7 mouse cellular contexts compared by ENCODE assay signal in the genomic region with DNA sequence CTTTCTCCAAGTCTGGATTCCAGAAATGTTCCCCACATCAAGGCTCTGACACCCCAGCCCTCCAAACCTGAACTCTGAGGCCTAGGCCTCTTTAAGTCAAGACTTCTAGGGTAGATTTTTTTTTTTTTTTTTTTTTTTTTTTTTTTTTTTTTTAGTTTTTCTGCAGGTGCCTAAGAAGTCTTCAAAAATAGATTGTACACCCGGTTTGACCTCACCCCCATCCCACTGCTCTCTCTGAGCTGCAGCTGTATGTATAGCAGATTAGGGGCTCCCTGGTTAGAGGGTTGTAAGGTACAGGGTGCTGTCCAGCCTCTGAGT. TPM values are rescaled to one million over a fixed set of nuclear protein-coding genes. Genes with fewer than 3 reads are reported as not detected.
A peak's percentile ranks its signal among the peaks of the same experiment; 100 is the strongest.
DNase-seq lines count a peak whose midpoint lies in the region; ATAC-seq and TF ChIP-seq lines count a peak whose summit lies in the region.
"Not testable (repeated sequence)": the region's sequence is repeated elsewhere in the genome, so short reads cannot be mapped to it uniquely, and the experiment has no call there.

No protein-coding gene starts in this region.

- DNase-seq in intestine, embryonic 14.5 days (ENCODE audit: low spot score): not testable (repeated sequence)

- H3K9ac ChIP-seq in forebrain, embryonic 12.5 days; intestine, embryonic 14.5 days (ENCODE audit: low read length); lung, embryonic 15.5 days; neural tube, embryonic 12.5 days: not testable (repeated sequence)
- peak overlapping the region; percentile 71; the same call in 1 of the 2 replicates for H3K9ac ChIP-seq in heart, embryonic 14.5 days (ENCODE audit: low read length)
- peak overlapping the region; percentile 48; the same call in 1 of the 2 replicates for H3K9ac ChIP-seq in limb, embryonic 13.5 days

- peak overlapping the region; percentile 93 for H3K27ac ChIP-seq in bone marrow macrophage, adult 2 months (ENCODE audit: insufficient read depth, low read depth, low read length)
- peak overlapping the region; percentile 77 for H3K27ac ChIP-seq in forebrain, embryonic 12.5 days
- peak overlapping the region; percentile 83 to 90 for H3K27ac ChIP-seq in heart, embryonic 14.5 days (replicated peaks in 1 of 2; ENCODE audit: control insufficient read depth in 1 of 2, insufficient read depth in 1 of 2, low read depth in 2 of 2, low read length in 2 of 2)
- H3K27ac ChIP-seq in intestine, embryonic 14.5 days (ENCODE audit: low read depth): peak overlapping the region; percentile 95
- peak overlapping the region; percentile 97 for H3K27ac ChIP-seq in limb, embryonic 13.5 days
- H3K27ac ChIP-seq in lung, embryonic 15.5 days: peak overlapping the region; percentile 97
- not testable (repeated sequence) for H3K27ac ChIP-seq in neural tube, embryonic 12.5 days

- TF ChIP-seq POLR2A in bone marrow macrophage, adult 2 months (IDR thresholded peaks at IDR 0.05; ENCODE audit: borderline replicate concordance, low read depth, low read length): not testable (repeated sequence)

- H3K4me2 ChIP-seq in forebrain, embryonic 12.5 days: peak overlapping the region; percentile 62; the same call in 1 of the 2 replicates
- peak overlapping the region; percentile 77 for H3K4me2 ChIP-seq in heart, embryonic 14.5 days (ENCODE audit: low read length)
- peak overlapping the region; percentile 58 for H3K4me2 ChIP-seq in intestine, embryonic 14.5 days (ENCODE audit: low read length)
- peak overlapping the region; percentile 63 for H3K4me2 ChIP-seq in limb, embryonic 13.5 days (replicated peaks)
- H3K4me2 ChIP-seq in lung, embryonic 15.5 days: peak overlapping the region; percentile 67
- H3K4me2 ChIP-seq in neural tube, embryonic 12.5 days (replicated peaks): peak overlapping the region; percentile 55; the same call in 1 of the 2 replicates

- 20% methylated on average over 1 of the region's 1 CpGs for WGBS in forebrain, embryonic 12.5 days
- 13% methylated on average over 1 of the region's 1 CpGs for WGBS in heart, embryonic 14.5 days
- 5% methylated on average over 1 of the region's 1 CpGs for WGBS in intestine, embryonic 14.5 days
- 4% methylated on average over 1 of the region's 1 CpGs for WGBS in limb, embryonic 13.5 days
- WGBS in lung, embryonic 15.5 days: 0% methylated on average over 1 of the region's 1 CpGs
- 30% methylated on average over 1 of the region's 1 CpGs for WGBS in neural tube, embryonic 12.5 days

- H3K9me3 ChIP-seq in forebrain, embryonic 12.5 days; heart, embryonic 14.5 days (ENCODE audit: control insufficient read depth, low read length); intestine, embryonic 14.5 days (ENCODE audit: control insufficient read depth, low read length); limb, embryonic 13.5 days; lung, embryonic 15.5 days; neural tube, embryonic 12.5 days: not testable (repeated sequence)

- TF ChIP-seq CTCF in bone marrow macrophage, adult 2 months (IDR thresholded peaks at IDR 0.05; ENCODE audit: low read depth, low read length): not testable (repeated sequence)

- not testable (repeated sequence) for H3K36me3 ChIP-seq in forebrain, embryonic 12.5 days (replicated peaks); lung, embryonic 15.5 days; neural tube, embryonic 12.5 days
- peaks cover 22% of the 10 kb centered on the region for H3K36me3 ChIP-seq in heart, embryonic 14.5 days (ENCODE audit: control insufficient read depth, insufficient read depth, low read length)
- peaks cover 20% of the 10 kb centered on the region for H3K36me3 ChIP-seq in intestine, embryonic 14.5 days (ENCODE audit: control insufficient read depth, insufficient read depth, low read length)
- peaks cover 26% of the 10 kb centered on the region for H3K36me3 ChIP-seq in limb, embryonic 13.5 days

- H3K4me1 ChIP-seq in bone marrow macrophage, adult 2 months (ENCODE audit: control insufficient read depth, insufficient read depth, low read length): peaks cover 37% of the 10 kb centered on the region
- H3K4me1 ChIP-seq in forebrain, embryonic 12.5 days: peaks cover 46% of the 10 kb centered on the region
- peaks cover 34 to 50% of the 10 kb centered on the region in 2 experiments for H3K4me1 ChIP-seq in heart, embryonic 14.5 days (ENCODE audit: control insufficient read depth in 2 of 2, insufficient read depth in 2 of 2, low read length in 2 of 2)
- H3K4me1 ChIP-seq in intestine, embryonic 14.5 days (replicated peaks; ENCODE audit: control insufficient read depth, insufficient read depth, low read length): peaks cover 42% of the 10 kb centered on the region
- H3K4me1 ChIP-seq in limb, embryonic 13.5 days: peaks cover 70% of the 10 kb centered on the region
- H3K4me1 ChIP-seq in lung, embryonic 15.5 days: peaks cover 63% of the 10 kb centered on the region
- peaks cover 30% of the 10 kb centered on the region for H3K4me1 ChIP-seq in neural tube, embryonic 12.5 days

- H3K4me3 ChIP-seq in bone marrow macrophage, adult 2 months (ENCODE audit: insufficient read depth, low read length): peak overlapping the region; percentile 27
- not testable (repeated sequence) for H3K4me3 ChIP-seq in forebrain, embryonic 12.5 days (replicated peaks); neural tube, embryonic 12.5 days
- peak overlapping the region; percentile 46 to 47; a peak in 3 of 4 replicates for H3K4me3 ChIP-seq in heart, embryonic 14.5 days (ENCODE audit: control insufficient read depth in 1 of 2, insufficient read depth in 1 of 2, low read depth in 1 of 2, low read length in 2 of 2)
- H3K4me3 ChIP-seq in intestine, embryonic 14.5 days (ENCODE audit: low read depth, low read length): 0 out of 2 replicates have a peak overlapping the region, but pooled peaks have one; percentile 27
- H3K4me3 ChIP-seq in limb, embryonic 13.5 days: peak overlapping the region; percentile 29
- H3K4me3 ChIP-seq in lung, embryonic 15.5 days: peak overlapping the region; percentile 40; the same call in 1 of the 2 replicates

- peaks cover 21% of the 10 kb centered on the region for H3K27me3 ChIP-seq in forebrain, embryonic 12.5 days
- H3K27me3 ChIP-seq in heart, embryonic 14.5 days (ENCODE audit: control insufficient read depth, insufficient read depth, low read length); intestine, embryonic 14.5 days (replicated peaks; ENCODE audit: control insufficient read depth, insufficient read depth, low read length); limb, embryonic 13.5 days; lung, embryonic 15.5 days: not testable (repeated sequence)
- peaks cover 19% of the 10 kb centered on the region for H3K27me3 ChIP-seq in neural tube, embryonic 12.5 days (replicated peaks)

- ATAC-seq in forebrain, embryonic 12.5 days (ENCODE audit: low FRiP score); heart, embryonic 14.5 days (ENCODE audit: insufficient number of reproducible peaks, insufficient read depth, low FRiP score, low read depth); intestine, embryonic 14.5 days (replicated peaks; ENCODE audit: low FRiP score, low TSS enrichment, low read depth); limb, embryonic 13.5 days (ENCODE audit: low FRiP score, low read depth); lung, embryonic 15.5 days (ENCODE audit: borderline replicate concordance, extremely low read depth, low FRiP score, low TSS enrichment); neural tube, embryonic 12.5 days (ENCODE audit: low FRiP score, low read depth): not testable (repeated sequence)

RNA-seq across cellular contexts. Expression of gene Sf3a3, which starts 6.4 kb away (rescaled TPM):
- 44.4 and 47.6 TPM in 2 replicates for polyA plus RNA-seq in bone marrow macrophage, adult 2 months (2012; ENCODE audit: insufficient read depth, insufficient read length, missing spikeins)
- 203 and 204 TPM in 2 replicates for polyA plus RNA-seq in forebrain, embryonic 12.5 days (2016; fragmentation: Nextera tagmentation; extraction: Ambion mirVana)
- 73.4 and 73.5 TPM in 2 replicates for polyA plus RNA-seq in heart, embryonic 14.5 days (2014; fragmentation: Nextera tagmentation; extraction: Ambion mirVana)
- 142 and 164 TPM in 2 replicates for polyA plus RNA-seq in intestine, embryonic 14.5 days (2014; fragmentation: Nextera tagmentation; extraction: Ambion mirVana)
- polyA plus RNA-seq in limb, embryonic 13.5 days (2015; fragmentation: Nextera tagmentation; extraction: Ambion mirVana): 180 and 188 TPM in 2 replicates
- polyA plus RNA-seq in lung, embryonic 15.5 days (2015; fragmentation: Nextera tagmentation; extraction: Ambion mirVana): 148 and 151 TPM in 2 replicates
- polyA plus RNA-seq in neural tube, embryonic 12.5 days (2016; fragmentation: Nextera tagmentation; extraction: Ambion mirVana): 157 and 162 TPM in 2 replicates

RNA-seq across cellular contexts. Expression of gene Fhl3, which starts 7.7 kb away (rescaled TPM):
- polyA plus RNA-seq in bone marrow macrophage, adult 2 months (2012; ENCODE audit: insufficient read depth, insufficient read length, missing spikeins): 149 and 167 TPM in 2 replicates
- polyA plus RNA-seq in forebrain, embryonic 12.5 days (2016; fragmentation: Nextera tagmentation; extraction: Ambion mirVana): 2.2 TPM in 2 replicates
- 6.8 and 7.0 TPM in 2 replicates for polyA plus RNA-seq in heart, embryonic 14.5 days (2014; fragmentation: Nextera tagmentation; extraction: Ambion mirVana)
- 12.9 and 13.6 TPM in 2 replicates for polyA plus RNA-seq in intestine, embryonic 14.5 days (2014; fragmentation: Nextera tagmentation; extraction: Ambion mirVana)
- 19.9 and 23.8 TPM in 2 replicates for polyA plus RNA-seq in limb, embryonic 13.5 days (2015; fragmentation: Nextera tagmentation; extraction: Ambion mirVana)
- 5.3 and 9.3 TPM in 2 replicates for polyA plus RNA-seq in lung, embryonic 15.5 days (2015; fragmentation: Nextera tagmentation; extraction: Ambion mirVana)
- polyA plus RNA-seq in neural tube, embryonic 12.5 days (2016; fragmentation: Nextera tagmentation; extraction: Ambion mirVana): 1.6 and 3.6 TPM in 2 replicates

RNA-seq across cellular contexts. Expression of gene Utp11, which starts 14.8 kb away (rescaled TPM):
- 45.8 and 49.4 TPM in 2 replicates for polyA plus RNA-seq in bone marrow macrophage, adult 2 months (2012; ENCODE audit: insufficient read depth, insufficient read length, missing spikeins)
- 63.8 and 64.0 TPM in 2 replicates for polyA plus RNA-seq in forebrain, embryonic 12.5 days (2016; fragmentation: Nextera tagmentation; extraction: Ambion mirVana)
- 38.8 and 42.5 TPM in 2 replicates for polyA plus RNA-seq in heart, embryonic 14.5 days (2014; fragmentation: Nextera tagmentation; extraction: Ambion mirVana)
- polyA plus RNA-seq in intestine, embryonic 14.5 days (2014; fragmentation: Nextera tagmentation; extraction: Ambion mirVana): 57.6 and 65.6 TPM in 2 replicates
- polyA plus RNA-seq in limb, embryonic 13.5 days (2015; fragmentation: Nextera tagmentation; extraction: Ambion mirVana): 84.4 and 87.9 TPM in 2 replicates
- polyA plus RNA-seq in lung, embryonic 15.5 days (2015; fragmentation: Nextera tagmentation; extraction: Ambion mirVana): 57.7 and 60.8 TPM in 2 replicates
- polyA plus RNA-seq in neural tube, embryonic 12.5 days (2016; fragmentation: Nextera tagmentation; extraction: Ambion mirVana): 58.5 and 60.4 TPM in 2 replicates

RNA-seq across cellular contexts. Expression of gene Inpp5b, which starts 33.5 kb away (rescaled TPM):
- 29.4 and 33.8 TPM in 2 replicates for polyA plus RNA-seq in bone marrow macrophage, adult 2 months (2012; ENCODE audit: insufficient read depth, insufficient read length, missing spikeins)
- 23.8 and 31.9 TPM in 2 replicates for polyA plus RNA-seq in forebrain, embryonic 12.5 days (2016; fragmentation: Nextera tagmentation; extraction: Ambion mirVana)
- 17.3 and 18.6 TPM in 2 replicates for polyA plus RNA-seq in heart, embryonic 14.5 days (2014; fragmentation: Nextera tagmentation; extraction: Ambion mirVana)
- 29.4 and 31.2 TPM in 2 replicates for polyA plus RNA-seq in intestine, embryonic 14.5 days (2014; fragmentation: Nextera tagmentation; extraction: Ambion mirVana)
- 24.6 and 25.2 TPM in 2 replicates for polyA plus RNA-seq in limb, embryonic 13.5 days (2015; fragmentation: Nextera tagmentation; extraction: Ambion mirVana)
- 28.2 and 35.5 TPM in 2 replicates for polyA plus RNA-seq in lung, embryonic 15.5 days (2015; fragmentation: Nextera tagmentation; extraction: Ambion mirVana)
- polyA plus RNA-seq in neural tube, embryonic 12.5 days (2016; fragmentation: Nextera tagmentation; extraction: Ambion mirVana): 26.2 and 29.7 TPM in 2 replicates

RNA-seq across cellular contexts. Expression of gene Pou3f1, which starts 51.6 kb away (rescaled TPM):
- not detected in 2 replicates for polyA plus RNA-seq in bone marrow macrophage, adult 2 months (2012; ENCODE audit: insufficient read depth, insufficient read length, missing spikeins)
- polyA plus RNA-seq in forebrain, embryonic 12.5 days (2016; fragmentation: Nextera tagmentation; extraction: Ambion mirVana): 16.0 and 21.6 TPM in 2 replicates
- polyA plus RNA-seq in heart, embryonic 14.5 days (2014; fragmentation: Nextera tagmentation; extraction: Ambion mirVana): 0.19 and 0.20 TPM in 2 replicates
- 0.17 and 0.27 TPM in 2 replicates for polyA plus RNA-seq in intestine, embryonic 14.5 days (2014; fragmentation: Nextera tagmentation; extraction: Ambion mirVana)
- polyA plus RNA-seq in limb, embryonic 13.5 days (2015; fragmentation: Nextera tagmentation; extraction: Ambion mirVana): 0.75 and 0.99 TPM in 2 replicates
- 0.06 and 0.14 TPM in 2 replicates for polyA plus RNA-seq in lung, embryonic 15.5 days (2015; fragmentation: Nextera tagmentation; extraction: Ambion mirVana)
- polyA plus RNA-seq in neural tube, embryonic 12.5 days (2016; fragmentation: Nextera tagmentation; extraction: Ambion mirVana): 25.2 and 25.8 TPM in 2 replicates
